ENCODE assay signal across 11 mouse cellular contexts in the genomic region with DNA sequence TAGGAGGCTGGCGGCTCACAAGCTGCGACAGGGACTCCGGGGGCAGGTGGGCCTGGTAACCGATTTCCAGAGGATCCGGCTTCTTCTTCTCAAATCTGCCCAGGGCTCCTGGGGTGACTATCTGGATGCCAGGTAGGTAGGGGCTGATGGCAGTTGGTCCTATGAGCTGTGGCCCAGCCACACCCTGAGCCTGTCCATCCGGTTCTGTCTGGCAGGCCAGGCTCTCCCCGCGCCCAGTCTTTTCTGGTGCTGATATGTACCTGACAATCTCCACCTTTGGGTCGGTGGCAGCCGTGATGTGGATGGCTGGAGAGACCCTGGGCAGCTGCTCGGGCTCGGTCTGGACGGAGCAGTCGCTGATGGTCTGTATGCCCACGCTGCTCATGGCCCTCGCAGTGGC. TPM values are rescaled to one million over a fixed set of nuclear protein-coding genes. Genes with fewer than 3 reads are reported as not detected.
DNase-seq lines count a peak whose midpoint lies in the region; ATAC-seq lines count a peak whose summit lies in the region.
"Had no signal": no experiment of that assay in that cellular context is flagged by ENCODE, and none has a peak within 500 bp of the region (broad histone marks: within the 10 kb centered on the region; RNA-seq: fewer than 3 reads in every experiment).

No protein-coding gene starts in this region.

- H3K27me3 ChIP-seq in limb, embryonic 11.5 days (ENCODE audit: control insufficient read depth, insufficient read depth, low read length), result peaks cover 3% of the 10 kb centered on the region; the same call in 1 of the 2 replicates
- peaks cover 69% of the 10 kb centered on the region for H3K27me3 ChIP-seq in limb, embryonic 10.5 days (ENCODE audit: low read depth, poor library complexity, severe bottlenecking)
- peaks cover 30% of the 10 kb centered on the region for H3K27me3 ChIP-seq in embryonic facial prominence, embryonic 12.5 days
- peaks cover 54% of the 10 kb centered on the region for H3K27me3 ChIP-seq in liver, embryonic 15.5 days

- no peaks in the 10 kb centered on the region; the same call in 1 of the 2 replicates for H3K36me3 ChIP-seq in limb, embryonic 11.5 days (ENCODE audit: control insufficient read depth, insufficient read depth, low read length)
- H3K36me3 ChIP-seq in limb, embryonic 10.5 days, result no peaks in the 10 kb centered on the region
- no peaks in the 10 kb centered on the region for H3K36me3 ChIP-seq in embryonic facial prominence, embryonic 12.5 days
- no peaks in the 10 kb centered on the region for H3K36me3 ChIP-seq in liver, embryonic 15.5 days (replicated peaks)

- H3K4me3 ChIP-seq in limb, embryonic 11.5 days (ENCODE audit: low read depth, low read length), result no peak overlapping the region
- H3K4me3 ChIP-seq in limb, embryonic 10.5 days, result no peak overlapping the region
- no peak overlapping the region for H3K4me3 ChIP-seq in embryonic facial prominence, embryonic 12.5 days
- peak overlapping the region; percentile 24 for H3K4me3 ChIP-seq in liver, embryonic 15.5 days (replicated peaks)

- H3K27ac ChIP-seq in limb, embryonic 11.5 days (replicated peaks; ENCODE audit: low read depth, low read length), result no peak overlapping the region
- H3K27ac ChIP-seq in limb, embryonic 10.5 days, result no peak overlapping the region
- H3K27ac ChIP-seq in embryonic facial prominence, embryonic 12.5 days, result no peak overlapping the region
- H3K27ac ChIP-seq in liver, embryonic 15.5 days (replicated peaks), result no peak overlapping the region

- peak overlapping the region; percentile 56; the same call in 1 of the 2 replicates for H3K4me2 ChIP-seq in limb, embryonic 11.5 days (ENCODE audit: low read depth, severe bottlenecking)
- H3K4me2 ChIP-seq in embryonic facial prominence, embryonic 12.5 days (replicated peaks), result peak overlapping the region; percentile 58
- peak overlapping the region; percentile 59 for H3K4me2 ChIP-seq in liver, embryonic 15.5 days

- DNase-seq in limb, embryonic 11.5 days (ENCODE audit: low spot score), result no peak
- DNase-seq in limb, embryonic 10.5 days (ENCODE audit: low spot score), result no peak
- peak; percentile 26 for DNase-seq in ZHBTc4 (ENCODE audit: low read depth, low spot score)
- DNase-seq in layer of hippocampus, postnatal 14 days (ENCODE audit: low spot score in 2 of 2), result no peak
- DNase-seq: kidney, adult 8-10 months; right cerebral cortex, adult 18-20 months had no signal

- no peak overlapping the region for H3K9ac ChIP-seq in limb, embryonic 11.5 days (ENCODE audit: low read length)
- no peak overlapping the region for H3K9ac ChIP-seq in embryonic facial prominence, embryonic 12.5 days
- H3K9ac ChIP-seq in liver, embryonic 15.5 days, result no peak overlapping the region

- 84% methylated on average over 16 of the region's 16 CpGs for WGBS in limb, embryonic 11.5 days
- 83% methylated on average over 16 of the region's 16 CpGs for WGBS in limb, embryonic 10.5 days
- WGBS in embryonic facial prominence, embryonic 12.5 days, result 84% methylated on average over 16 of the region's 16 CpGs
- WGBS in liver, embryonic 15.5 days (ENCODE audit: insufficient replicate concordance), result 65% methylated on average over 16 of the region's 16 CpGs

- ATAC-seq in limb, embryonic 11.5 days (ENCODE audit: insufficient number of reproducible peaks, low FRiP score, low TSS enrichment, low read depth), result no peak
- no peak for ATAC-seq in embryonic facial prominence, embryonic 12.5 days (ENCODE audit: insufficient number of reproducible peaks, insufficient read depth, low FRiP score, low TSS enrichment)
- no peak for ATAC-seq in liver, embryonic 15.5 days (ENCODE audit: insufficient read depth)
- ATAC-seq in erythroid progenitor cell, adult 5-6 weeks (replicated peaks; ENCODE audit: low FRiP score, poor library complexity, severe bottlenecking), result no peak

- peaks cover 13% of the 10 kb centered on the region for H3K4me1 ChIP-seq in limb, embryonic 11.5 days (ENCODE audit: control insufficient read depth, insufficient read depth, low read length)
- H3K4me1 ChIP-seq in limb, embryonic 10.5 days, result peaks cover 38% of the 10 kb centered on the region
- peaks cover 24% of the 10 kb centered on the region for H3K4me1 ChIP-seq in embryonic facial prominence, embryonic 12.5 days
- peaks cover 32% of the 10 kb centered on the region for H3K4me1 ChIP-seq in liver, embryonic 15.5 days (replicated peaks)

- H3K9me3 ChIP-seq in limb, embryonic 11.5 days (ENCODE audit: control insufficient read depth, low read length), result peaks cover 3% of the 10 kb centered on the region; the same call in 1 of the 2 replicates
- no peaks in the 10 kb centered on the region for H3K9me3 ChIP-seq in limb, embryonic 10.5 days (replicated peaks)
- no peaks in the 10 kb centered on the region for H3K9me3 ChIP-seq in embryonic facial prominence, embryonic 12.5 days
- no peaks in the 10 kb centered on the region for H3K9me3 ChIP-seq in liver, embryonic 15.5 days (replicated peaks)
- H3K9me3 ChIP-seq: forebrain, embryonic 12.5 days; G1E had no signal

RNA-seq across cellular contexts. Expression of gene Apeh, which starts 15.8 kb away (rescaled TPM):
- polyA plus RNA-seq in limb, embryonic 11.5 days (2014; fragmentation: Nextera tagmentation; extraction: Ambion mirVana), result 56.3 and 63.4 TPM in 2 replicates
- polyA plus RNA-seq in limb, embryonic 10.5 days (2016; fragmentation: Nextera tagmentation; extraction: Ambion mirVana), result 70.8 and 76.2 TPM in 2 replicates
- 54.7 and 55.0 TPM in 2 replicates for polyA plus RNA-seq in embryonic facial prominence, embryonic 12.5 days (2016; fragmentation: Nextera tagmentation; extraction: Ambion mirVana)
- polyA plus RNA-seq in liver, embryonic 15.5 days (2015; fragmentation: Nextera tagmentation; extraction: Ambion mirVana), result 194 and 242 TPM in 2 replicates
- total RNA-seq in erythroid progenitor cell, adult 5-6 weeks (2015; ENCODE audit: low replicate concordance), result 265 and 389 TPM in 2 replicates
- 454 and 497 TPM in 2 replicates for total RNA-seq in erythroid progenitor cell, adult 5-6 weeks (2017; ENCODE audit: low replicate concordance)
- 10 to 100 TPM; 39.4 to 42.8 TPM for total RNA-seq in layer of hippocampus, postnatal 14 days (2021)

RNA-seq across cellular contexts. Expression of gene Rnf123, which starts 27.0 kb away (rescaled TPM):
- 26.4 and 29.9 TPM in 2 replicates for polyA plus RNA-seq in limb, embryonic 11.5 days (2014; fragmentation: Nextera tagmentation; extraction: Ambion mirVana)
- polyA plus RNA-seq in limb, embryonic 10.5 days (2016; fragmentation: Nextera tagmentation; extraction: Ambion mirVana), result 31.8 and 37.5 TPM in 2 replicates
- 34.5 and 38.2 TPM in 2 replicates for polyA plus RNA-seq in embryonic facial prominence, embryonic 12.5 days (2016; fragmentation: Nextera tagmentation; extraction: Ambion mirVana)
- polyA plus RNA-seq in liver, embryonic 15.5 days (2015; fragmentation: Nextera tagmentation; extraction: Ambion mirVana), result 100 and 123 TPM in 2 replicates
- total RNA-seq in erythroid progenitor cell, adult 5-6 weeks (2015; ENCODE audit: low replicate concordance), result 1,337 and 1,464 TPM in 2 replicates
- total RNA-seq in erythroid progenitor cell, adult 5-6 weeks (2017; ENCODE audit: low replicate concordance), result 890 and 970 TPM in 2 replicates
- 10 to 100 TPM; 84.9 to 86.8 TPM for total RNA-seq in layer of hippocampus, postnatal 14 days (2021)

RNA-seq across cellular contexts. Expression of gene Mst1, which starts 29.9 kb away (rescaled TPM):
- 0.37 and 1.3 TPM in 2 replicates for polyA plus RNA-seq in limb, embryonic 11.5 days (2014; fragmentation: Nextera tagmentation; extraction: Ambion mirVana)
- 0.54 and 0.74 TPM in 2 replicates for polyA plus RNA-seq in limb, embryonic 10.5 days (2016; fragmentation: Nextera tagmentation; extraction: Ambion mirVana)
- 0.29 and 0.31 TPM in 2 replicates for polyA plus RNA-seq in embryonic facial prominence, embryonic 12.5 days (2016; fragmentation: Nextera tagmentation; extraction: Ambion mirVana)
- 41.1 and 51.2 TPM in 2 replicates for polyA plus RNA-seq in liver, embryonic 15.5 days (2015; fragmentation: Nextera tagmentation; extraction: Ambion mirVana)
- total RNA-seq in erythroid progenitor cell, adult 5-6 weeks (2015; ENCODE audit: low replicate concordance), result 22.0 and 63.3 TPM in 2 replicates
- total RNA-seq in erythroid progenitor cell, adult 5-6 weeks (2017; ENCODE audit: low replicate concordance), result 7.7 and 14.1 TPM in 2 replicates
- total RNA-seq in layer of hippocampus, postnatal 14 days (2021), result not detected

RNA-seq across cellular contexts. Expression of gene Amigo3, which starts 57.2 kb away (rescaled TPM):
- 1.7 and 1.9 TPM in 2 replicates for polyA plus RNA-seq in limb, embryonic 11.5 days (2014; fragmentation: Nextera tagmentation; extraction: Ambion mirVana)
- polyA plus RNA-seq in limb, embryonic 10.5 days (2016; fragmentation: Nextera tagmentation; extraction: Ambion mirVana), result 1.9 and 3.5 TPM in 2 replicates
- polyA plus RNA-seq in embryonic facial prominence, embryonic 12.5 days (2016; fragmentation: Nextera tagmentation; extraction: Ambion mirVana), result 3.1 and 4.2 TPM in 2 replicates
- polyA plus RNA-seq in liver, embryonic 15.5 days (2015; fragmentation: Nextera tagmentation; extraction: Ambion mirVana), result 1.5 and 1.8 TPM in 2 replicates
- total RNA-seq in erythroid progenitor cell, adult 5-6 weeks (2015; ENCODE audit: low replicate concordance), result 2.2 TPM in 1 of 2 replicates, not detected in the other
- total RNA-seq in erythroid progenitor cell, adult 5-6 weeks (2017; ENCODE audit: low replicate concordance), result 1.1 and 3.6 TPM in 2 replicates
- total RNA-seq in layer of hippocampus, postnatal 14 days (2021), result 1 to 10 TPM; 2.2 to 2.8 TPM

Comparison
In these comparisons a context has a peak if more than half of its experiments do, and no peak if none do; other contexts are left out.
1. RNA of gene Mst1, which starts 29.9 kb away (polyA plus RNA-seq): 41.1 to 51.2 TPM in liver, embryonic 15.5 days; 0.54 to 0.74 TPM in limb, embryonic 10.5 days, 0.37 to 1.3 TPM in limb, embryonic 11.5 days and 0.29 to 0.31 TPM in embryonic facial prominence, embryonic 12.5 days; every median in the first group is over 10 times any median in the second.
2. Peak in every context shown above with its lines, with median percentiles within 50 percentile points of each other: H3K4me2 ChIP-seq.